Mouse (Mus musculus): ENCODE data around the gene Acta1. TPM values are rescaled to one million over a fixed set of nuclear protein-coding genes. Genes with fewer than 3 reads are reported as not detected.
A peak's percentile ranks its signal among the peaks of the same experiment; 100 is the strongest.

Acta1 gene
- polyA plus RNA-seq, 1 experiment: 9,007 TPM

GRCm38 (mm10) chr8:123880271-123880670 lies 14.3 kb downstream of the Acta1 start:
- TF ChIP-seq MYOD1 (IDR thresholded peaks at IDR 0.05; ENCODE audit: control insufficient read depth in 1 of 3, insufficient read length in 2 of 3, low read depth in 2 of 3): no peak
- TF ChIP-seq POLR2A (IDR thresholded peaks at IDR 0.05; ENCODE audit: insufficient read length, low read depth): no peak
- no peak for TF ChIP-seq MYOG (IDR thresholded peaks at IDR 0.05; ENCODE audit: control insufficient read depth in 1 of 3, insufficient read depth in 1 of 3, insufficient read length in 2 of 3, low read depth in 2 of 3)
- no peak for TF ChIP-seq POLR2AphosphoS2 (IDR thresholded peaks at IDR 0.05; ENCODE audit: insufficient read length, low read depth)
- no peak for TF ChIP-seq SRF (IDR thresholded peaks at IDR 0.05; ENCODE audit: control insufficient read depth, insufficient read length, low read depth)
- TF ChIP-seq E2F4 (IDR thresholded peaks at IDR 0.05; ENCODE audit: insufficient read depth): no peak
- TF ChIP-seq TCF12 (IDR thresholded peaks at IDR 0.05; ENCODE audit: insufficient read depth, poor library complexity, severe bottlenecking): no peak
- no peak for TF ChIP-seq USF1 (IDR thresholded peaks at IDR 0.05; ENCODE audit: low read depth)
- no peak for TF ChIP-seq REST (IDR thresholded peaks at IDR 0.05; ENCODE audit: insufficient read depth, insufficient read length)
- no peak for TF ChIP-seq CEBPB (IDR thresholded peaks at IDR 0.05; ENCODE audit: insufficient read depth, poor library complexity, severe bottlenecking)
- TF ChIP-seq TCF3 (IDR thresholded peaks at IDR 0.05; ENCODE audit: insufficient read length, low read depth): no peak
- no peak for TF ChIP-seq MAX (IDR thresholded peaks at IDR 0.05; ENCODE audit: low read depth)
- Histone ChIP-seq H3K27me3 (ENCODE audit: control insufficient read depth, insufficient read depth, insufficient read length) (no peaks in the 10 kb centered on the region), H3K36me3 (ENCODE audit: control insufficient read depth, insufficient read depth) (no peaks in the 10 kb centered on the region), H3K79me2 (ENCODE audit: control insufficient read depth, insufficient read depth) (no peaks in the 10 kb centered on the region), H3ac (ENCODE audit: control insufficient read depth, insufficient read length) (no peak overlapping the region), H3K4me2 (ENCODE audit: low read depth) (no peak overlapping the region), H3K4me3 (no peak overlapping the region)

GRCm38 (mm10) chr8:123877865-123878264 lies 16.7 kb downstream of the Acta1 start:
- Histone ChIP-seq H3K27me3 (ENCODE audit: control insufficient read depth, insufficient read depth, insufficient read length) (no peaks in the 10 kb centered on the region), H3ac (ENCODE audit: control insufficient read depth, insufficient read length) (no peak overlapping the region), H3K4me2 (ENCODE audit: low read depth) (peak overlapping the region; percentile 14), H3K36me3 (ENCODE audit: control insufficient read depth, insufficient read depth) (no peaks in the 10 kb centered on the region), H3K79me2 (ENCODE audit: control insufficient read depth, insufficient read depth) (no peaks in the 10 kb centered on the region), H3K4me3 (no peak overlapping the region)
- TF ChIP-seq SRF (IDR thresholded peaks at IDR 0.05; ENCODE audit: control insufficient read depth, insufficient read length, low read depth): no peak
- no peak for TF ChIP-seq MAX (IDR thresholded peaks at IDR 0.05; ENCODE audit: low read depth)
- TF ChIP-seq TCF12 (IDR thresholded peaks at IDR 0.05; ENCODE audit: insufficient read depth, poor library complexity, severe bottlenecking): peak; percentile 79
- TF ChIP-seq CEBPB (IDR thresholded peaks at IDR 0.05; ENCODE audit: insufficient read depth, poor library complexity, severe bottlenecking): no peak
- TF ChIP-seq E2F4 (IDR thresholded peaks at IDR 0.05; ENCODE audit: insufficient read depth): no peak
- TF ChIP-seq REST (IDR thresholded peaks at IDR 0.05; ENCODE audit: insufficient read depth, insufficient read length): no peak
- TF ChIP-seq POLR2AphosphoS2 (IDR thresholded peaks at IDR 0.05; ENCODE audit: insufficient read length, low read depth): no peak
- peak in 2 of 3 experiments; percentile 50 to 68 for TF ChIP-seq MYOD1 (IDR thresholded peaks at IDR 0.05; ENCODE audit: control insufficient read depth in 1 of 3, insufficient read length in 2 of 3, low read depth in 2 of 3)
- TF ChIP-seq USF1 (IDR thresholded peaks at IDR 0.05; ENCODE audit: low read depth): no peak
- peak in 1 of 3 experiments; percentile 89 for TF ChIP-seq MYOG (IDR thresholded peaks at IDR 0.05; ENCODE audit: control insufficient read depth in 1 of 3, insufficient read depth in 1 of 3, insufficient read length in 2 of 3, low read depth in 2 of 3)
- no peak for TF ChIP-seq POLR2A (IDR thresholded peaks at IDR 0.05; ENCODE audit: insufficient read length, low read depth)

GRCm38 (mm10) chr8:123874324-123874723 lies 20.2 kb downstream of the Acta1 start:
- Histone ChIP-seq H3ac (ENCODE audit: control insufficient read depth, insufficient read length) (no peak overlapping the region), H3K36me3 (ENCODE audit: control insufficient read depth, insufficient read depth) (no peaks in the 10 kb centered on the region), H3K27me3 (ENCODE audit: control insufficient read depth, insufficient read depth, insufficient read length) (no peaks in the 10 kb centered on the region), H3K4me2 (ENCODE audit: low read depth) (no peak overlapping the region), H3K79me2 (ENCODE audit: control insufficient read depth, insufficient read depth) (no peaks in the 10 kb centered on the region), H3K4me3 (no peak overlapping the region)
- no peak for TF ChIP-seq MYOD1 (IDR thresholded peaks at IDR 0.05; ENCODE audit: control insufficient read depth in 1 of 3, insufficient read length in 2 of 3, low read depth in 2 of 3)

GRCm38 (mm10) chr8:123873364-123873763 lies 21.2 kb downstream of the Acta1 start:
- Histone ChIP-seq H3K27me3 (ENCODE audit: control insufficient read depth, insufficient read depth, insufficient read length) (no peaks in the 10 kb centered on the region), H3K4me2 (ENCODE audit: low read depth) (no peak overlapping the region), H3ac (ENCODE audit: control insufficient read depth, insufficient read length) (no peak overlapping the region), H3K4me3 (no peak overlapping the region), H3K36me3 (ENCODE audit: control insufficient read depth, insufficient read depth) (no peaks in the 10 kb centered on the region), H3K79me2 (ENCODE audit: control insufficient read depth, insufficient read depth) (no peaks in the 10 kb centered on the region)
- TF ChIP-seq POLR2AphosphoS2 (IDR thresholded peaks at IDR 0.05; ENCODE audit: insufficient read length, low read depth) (no peak), SRF (IDR thresholded peaks at IDR 0.05; ENCODE audit: control insufficient read depth, insufficient read length, low read depth) (no peak), USF1 (IDR thresholded peaks at IDR 0.05; ENCODE audit: low read depth) (no peak), MAX (IDR thresholded peaks at IDR 0.05; ENCODE audit: low read depth) (no peak), REST (IDR thresholded peaks at IDR 0.05; ENCODE audit: insufficient read depth, insufficient read length) (no peak), POLR2A (IDR thresholded peaks at IDR 0.05; ENCODE audit: insufficient read length, low read depth) (no peak), TCF3 (IDR thresholded peaks at IDR 0.05; ENCODE audit: insufficient read length, low read depth) (no peak), TCF12 (IDR thresholded peaks at IDR 0.05; ENCODE audit: insufficient read depth, poor library complexity, severe bottlenecking) (no peak), CEBPB (IDR thresholded peaks at IDR 0.05; ENCODE audit: insufficient read depth, poor library complexity, severe bottlenecking) (no peak), E2F4 (IDR thresholded peaks at IDR 0.05; ENCODE audit: insufficient read depth) (no peak), MYOD1 (IDR thresholded peaks at IDR 0.05; ENCODE audit: control insufficient read depth in 1 of 3, insufficient read length in 2 of 3, low read depth in 2 of 3) (no peak), MYOG (IDR thresholded peaks at IDR 0.05; ENCODE audit: control insufficient read depth in 1 of 3, insufficient read depth in 1 of 3, insufficient read length in 2 of 3, low read depth in 2 of 3) (no peak)

- Histone ChIP-seq H3K79me2 (ENCODE audit: control insufficient read depth, insufficient read depth) (no peaks in the 10 kb centered on the region), H3K4me3 (no peak overlapping the region), H3ac (ENCODE audit: control insufficient read depth, insufficient read length) (no peak overlapping the region), H3K4me2 (ENCODE audit: low read depth) (peak overlapping the region; percentile 35), H3K36me3 (ENCODE audit: control insufficient read depth, insufficient read depth) (no peaks in the 10 kb centered on the region), H3K27me3 (ENCODE audit: control insufficient read depth, insufficient read depth, insufficient read length) (no peaks in the 10 kb centered on the region)
- TF ChIP-seq USF1 (IDR thresholded peaks at IDR 0.05; ENCODE audit: low read depth): peak; percentile 40
- TF ChIP-seq MAX (IDR thresholded peaks at IDR 0.05; ENCODE audit: low read depth): no peak
- TF ChIP-seq CEBPB (IDR thresholded peaks at IDR 0.05; ENCODE audit: insufficient read depth, poor library complexity, severe bottlenecking): no peak
- TF ChIP-seq E2F4 (IDR thresholded peaks at IDR 0.05; ENCODE audit: insufficient read depth): no peak
- no peak for TF ChIP-seq TCF12 (IDR thresholded peaks at IDR 0.05; ENCODE audit: insufficient read depth, poor library complexity, severe bottlenecking)
- TF ChIP-seq MYOG (IDR thresholded peaks at IDR 0.05; ENCODE audit: control insufficient read depth in 1 of 3, insufficient read depth in 1 of 3, insufficient read length in 2 of 3, low read depth in 2 of 3): peak in 1 of 3 experiments; percentile 36
- no peak for TF ChIP-seq SRF (IDR thresholded peaks at IDR 0.05; ENCODE audit: control insufficient read depth, insufficient read length, low read depth)
- peak in 1 of 3 experiments; percentile 34 for TF ChIP-seq MYOD1 (IDR thresholded peaks at IDR 0.05; ENCODE audit: control insufficient read depth in 1 of 3, insufficient read length in 2 of 3, low read depth in 2 of 3)
- no peak for TF ChIP-seq POLR2AphosphoS2 (IDR thresholded peaks at IDR 0.05; ENCODE audit: insufficient read length, low read depth)
- TF ChIP-seq POLR2A (IDR thresholded peaks at IDR 0.05; ENCODE audit: insufficient read length, low read depth): no peak
- no peak for TF ChIP-seq REST (IDR thresholded peaks at IDR 0.05; ENCODE audit: insufficient read depth, insufficient read length)
- TF ChIP-seq TCF3 (IDR thresholded peaks at IDR 0.05; ENCODE audit: insufficient read length, low read depth): no peak
These were observed 22.5 kb downstream of the Acta1 start for GRCm38 (mm10) chr8:123872048-123872447.

Measured in myocyte (in vitro differentiated cells).